ENCODE assay signal across 8 mouse cellular contexts in the genomic region with DNA sequence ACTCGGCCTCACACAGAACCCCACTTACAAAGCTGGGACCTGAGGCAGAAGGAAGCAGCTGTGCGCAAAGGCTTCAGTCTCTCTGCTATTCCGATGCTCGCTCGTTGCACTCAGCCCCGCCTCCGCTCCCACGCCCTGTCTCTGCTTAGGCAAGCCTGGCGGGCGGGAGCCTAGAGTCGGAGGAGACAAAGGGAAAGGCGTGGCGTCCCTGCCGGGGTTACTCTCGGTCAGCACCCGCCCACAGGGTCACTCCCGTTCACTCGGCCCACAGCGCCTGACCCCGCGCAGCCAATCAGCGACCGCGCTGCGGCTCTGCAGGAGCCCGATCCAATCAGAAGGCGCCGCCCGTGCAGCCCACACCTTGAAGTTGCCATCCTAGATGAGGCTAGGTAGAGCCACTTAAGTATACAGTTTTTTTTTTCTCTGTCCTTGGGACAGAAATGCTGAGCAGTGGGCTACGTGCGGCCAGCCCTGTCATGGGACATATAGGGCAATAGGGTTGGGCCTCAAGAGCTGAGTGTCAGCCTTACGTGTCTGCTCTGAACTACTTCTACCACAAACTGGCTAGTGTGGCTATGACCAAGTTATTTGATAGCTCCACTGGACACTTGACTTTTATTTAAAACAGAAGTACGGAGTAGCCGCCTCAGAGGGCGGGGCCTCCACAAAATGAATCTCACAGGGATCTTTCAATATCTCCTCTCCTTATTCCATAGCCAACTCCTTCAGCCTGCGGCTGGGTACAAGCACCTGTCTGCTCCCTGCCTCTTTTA. TPM values are rescaled to one million over a fixed set of nuclear protein-coding genes. Genes with fewer than 3 reads are reported as not detected.
DNase-seq lines count a peak whose midpoint lies in the region; ATAC-seq and TF ChIP-seq lines count a peak whose summit lies in the region.

No protein-coding gene starts in this region.

- peak; percentile 90 for DNase-seq in c-Kit-negative CD71-positive TER-119-positive erythroid progenitor cells, embryonic 14.5 days (ENCODE audit: low read depth, low spot score)
- peak; percentile 97 for DNase-seq in fibroblast of lung, adult 2 months (ENCODE audit: low read depth)
- DNase-seq in kidney, postnatal 25 days, result peak; percentile 96 to 99
- DNase-seq in liver, embryonic 14.5 days (ENCODE audit: low read depth in 3 of 3, low spot score in 3 of 3), result peak; percentile 96 to 97 (median 96)
- DNase-seq in neural tube, embryonic 11.5 days (ENCODE audit: low spot score), result peak; percentile 100
- DNase-seq in stomach, postnatal 0 days (ENCODE audit: low spot score), result peak; percentile 99

- peak overlapping the region; percentile 53 for H3K4me3 ChIP-seq in heart, embryonic 15.5 days
- peak overlapping the region; percentile 54 to 55 for H3K4me3 ChIP-seq in liver, embryonic 14.5 days (ENCODE audit: insufficient read depth in 1 of 2, low read depth in 2 of 2, low read length in 2 of 2)
- H3K4me3 ChIP-seq in neural tube, embryonic 11.5 days (ENCODE audit: low read depth, low read length), result peak overlapping the region; percentile 41
- peak overlapping the region; percentile 22 for H3K4me3 ChIP-seq in stomach, postnatal 0 days (ENCODE audit: low read depth, low read length)

- 3% methylated on average over 36 of the region's 36 CpGs for WGBS in heart, embryonic 15.5 days
- 2% methylated on average over 36 of the region's 36 CpGs for WGBS in liver, embryonic 14.5 days (ENCODE audit: insufficient replicate concordance)
- 2% methylated on average over 36 of the region's 36 CpGs for WGBS in neural tube, embryonic 11.5 days
- WGBS in stomach, postnatal 0 days, result 2% methylated on average over 34 of the region's 36 CpGs

- H3K27ac ChIP-seq in heart, embryonic 15.5 days, result peak overlapping the region; percentile 87
- peak overlapping the region; percentile 83 for H3K27ac ChIP-seq in liver, embryonic 14.5 days
- peak overlapping the region; percentile 94 for H3K27ac ChIP-seq in neural tube, embryonic 11.5 days (ENCODE audit: low read depth, low read length)
- peak overlapping the region; percentile 85 for H3K27ac ChIP-seq in stomach, postnatal 0 days (replicated peaks)

- H3K4me2 ChIP-seq in heart, embryonic 15.5 days, result peak overlapping the region; percentile 68
- H3K4me2 ChIP-seq in liver, embryonic 14.5 days (ENCODE audit: low read depth), result peak overlapping the region; percentile 98
- H3K4me2 ChIP-seq in neural tube, embryonic 11.5 days (ENCODE audit: low read depth), result peak overlapping the region; percentile 79
- H3K4me2 ChIP-seq in stomach, postnatal 0 days (replicated peaks; ENCODE audit: low read depth), result peak overlapping the region; percentile 50

- peak; percentile 92 for ATAC-seq in CD4-positive, CD25-positive, alpha-beta regulatory T cell, adult 4 months
- ATAC-seq in heart, embryonic 15.5 days (replicated peaks; ENCODE audit: insufficient number of reproducible peaks, insufficient read depth, low FRiP score, low read depth), result peak; percentile 100
- ATAC-seq in liver, embryonic 14.5 days (ENCODE audit: insufficient read depth), result peak; percentile 99
- ATAC-seq in neural tube, embryonic 11.5 days (ENCODE audit: insufficient read depth, low FRiP score, low TSS enrichment), result peak; percentile 98
- ATAC-seq in stomach, postnatal 0 days (ENCODE audit: low FRiP score, low TSS enrichment), result peak; percentile 99

- peak overlapping the region; percentile 51 for H3K9ac ChIP-seq in heart, embryonic 15.5 days
- H3K9ac ChIP-seq in liver, embryonic 14.5 days (replicated peaks), result peak overlapping the region; percentile 68
- H3K9ac ChIP-seq in neural tube, embryonic 11.5 days (ENCODE audit: low read length), result peak overlapping the region; percentile 70
- H3K9ac ChIP-seq in stomach, postnatal 0 days (ENCODE audit: low read length), result peak overlapping the region; percentile 41

- no peak for TF ChIP-seq CTCF in liver, embryonic 14.5 days (IDR thresholded peaks at IDR 0.05; ENCODE audit: low read depth)
- no peak for TF ChIP-seq CTCF in stomach, postnatal 0 days (IDR thresholded peaks at IDR 0.05; ENCODE audit: low read depth)

- H3K36me3 ChIP-seq in heart, embryonic 15.5 days, result no peaks in the 10 kb centered on the region
- H3K36me3 ChIP-seq in liver, embryonic 14.5 days (replicated peaks; ENCODE audit: control insufficient read depth, insufficient read depth, low read depth), result no peaks in the 10 kb centered on the region
- no peaks in the 10 kb centered on the region for H3K36me3 ChIP-seq in neural tube, embryonic 11.5 days (ENCODE audit: control insufficient read depth, insufficient read depth, low read length)
- H3K36me3 ChIP-seq in stomach, postnatal 0 days (ENCODE audit: control insufficient read depth, insufficient read depth, low read length), result no peaks in the 10 kb centered on the region

- no peaks in the 10 kb centered on the region for H3K9me3 ChIP-seq in heart, embryonic 15.5 days (replicated peaks)
- H3K9me3 ChIP-seq in liver, embryonic 14.5 days (ENCODE audit: control insufficient read depth, low read length), result no peaks in the 10 kb centered on the region
- H3K9me3 ChIP-seq in neural tube, embryonic 11.5 days (ENCODE audit: control insufficient read depth, low read length), result no peaks in the 10 kb centered on the region
- H3K9me3 ChIP-seq in stomach, postnatal 0 days (ENCODE audit: control insufficient read depth, low read length), result no peaks in the 10 kb centered on the region

- TF ChIP-seq EP300 in liver, embryonic 14.5 days (IDR thresholded peaks at IDR 0.05; ENCODE audit: low read depth), result peak; percentile 5; the same call in 1 of the 2 replicates
- no peak for TF ChIP-seq EP300 in stomach, postnatal 0 days (optimal IDR thresholded peaks at IDR 0.05)

- peaks cover 26% of the 10 kb centered on the region for H3K4me1 ChIP-seq in heart, embryonic 15.5 days (replicated peaks)
- H3K4me1 ChIP-seq in liver, embryonic 14.5 days (replicated peaks; ENCODE audit: control insufficient read depth in 2 of 2, insufficient read depth in 2 of 2, low read length in 1 of 2), result peaks cover 27 to 28% of the 10 kb centered on the region in 2 experiments
- H3K4me1 ChIP-seq in neural tube, embryonic 11.5 days (ENCODE audit: control insufficient read depth, insufficient read depth, low read length), result peaks cover 20% of the 10 kb centered on the region
- H3K4me1 ChIP-seq in stomach, postnatal 0 days (replicated peaks; ENCODE audit: control insufficient read depth, insufficient read depth), result no peaks in the 10 kb centered on the region; the same call in 1 of the 2 replicates

- no peaks in the 10 kb centered on the region for H3K27me3 ChIP-seq in heart, embryonic 15.5 days
- no peaks in the 10 kb centered on the region for H3K27me3 ChIP-seq in liver, embryonic 14.5 days (ENCODE audit: control insufficient read depth, insufficient read depth, low read length)
- H3K27me3 ChIP-seq in neural tube, embryonic 11.5 days (ENCODE audit: control insufficient read depth, insufficient read depth, low read length), result no peaks in the 10 kb centered on the region
- no peaks in the 10 kb centered on the region for H3K27me3 ChIP-seq in stomach, postnatal 0 days (ENCODE audit: control insufficient read depth, insufficient read depth, low read length)

RNA-seq across cellular contexts. Expression of gene Scd3, which starts 45.2 kb away (rescaled TPM):
- polyA plus RNA-seq in CD4-positive, CD25-positive, alpha-beta regulatory T cell, adult 4 months (2017; shearing (Covaris generic)), result not detected
- 0.25 and 0.29 TPM in 2 replicates for polyA plus RNA-seq in heart, embryonic 15.5 days (2015; fragmentation: Nextera tagmentation; extraction: Ambion mirVana)
- not detected in 2 replicates for polyA plus RNA-seq in liver, embryonic 14.5 days (2012; rRNA removed)
- not detected in 2 replicates for polyA plus RNA-seq in liver, embryonic 14.5 days (2014; fragmentation: Nextera tagmentation; extraction: Ambion mirVana)
- polyA plus RNA-seq in neural tube, embryonic 11.5 days (2014; fragmentation: Nextera tagmentation; extraction: Ambion mirVana), result 0.53 and 0.76 TPM in 2 replicates
- 0.05 and 0.10 TPM in 2 replicates for polyA plus RNA-seq in stomach, postnatal 0 days (2015; fragmentation: Nextera tagmentation; extraction: Ambion mirVana)

RNA-seq across cellular contexts. Expression of gene Scd2, which starts 45.2 kb away (rescaled TPM):
- polyA plus RNA-seq in CD4-positive, CD25-positive, alpha-beta regulatory T cell, adult 4 months (2017; shearing (Covaris generic)), result 10 to 100 TPM; 40.3 to 46.7 TPM
- polyA plus RNA-seq in heart, embryonic 15.5 days (2015; fragmentation: Nextera tagmentation; extraction: Ambion mirVana), result 131 and 164 TPM in 2 replicates
- polyA plus RNA-seq in liver, embryonic 14.5 days (2012; rRNA removed), result 84.0 and 116 TPM in 2 replicates
- polyA plus RNA-seq in liver, embryonic 14.5 days (2014; fragmentation: Nextera tagmentation; extraction: Ambion mirVana), result 80.4 and 95.4 TPM in 2 replicates
- 413 and 424 TPM in 2 replicates for polyA plus RNA-seq in neural tube, embryonic 11.5 days (2014; fragmentation: Nextera tagmentation; extraction: Ambion mirVana)
- 29.5 and 34.0 TPM in 2 replicates for polyA plus RNA-seq in stomach, postnatal 0 days (2015; fragmentation: Nextera tagmentation; extraction: Ambion mirVana)

RNA-seq across cellular contexts. Expression of gene Pkd2l1, which starts 56.0 kb away (rescaled TPM):
- polyA plus RNA-seq in CD4-positive, CD25-positive, alpha-beta regulatory T cell, adult 4 months (2017; shearing (Covaris generic)), result not detected
- not detected in 2 replicates for polyA plus RNA-seq in heart, embryonic 15.5 days (2015; fragmentation: Nextera tagmentation; extraction: Ambion mirVana)
- polyA plus RNA-seq in liver, embryonic 14.5 days (2012; rRNA removed), result not detected in 2 replicates
- not detected in 2 replicates for polyA plus RNA-seq in liver, embryonic 14.5 days (2014; fragmentation: Nextera tagmentation; extraction: Ambion mirVana)
- 1.2 and 1.3 TPM in 2 replicates for polyA plus RNA-seq in neural tube, embryonic 11.5 days (2014; fragmentation: Nextera tagmentation; extraction: Ambion mirVana)
- not detected in 2 replicates for polyA plus RNA-seq in stomach, postnatal 0 days (2015; fragmentation: Nextera tagmentation; extraction: Ambion mirVana)

Comparison
In these comparisons a context has a peak if more than half of its experiments do, and no peak if none do; other contexts are left out.
1. Peak in every context shown above with its lines: DNase-seq, ATAC-seq, H3K4me3 ChIP-seq and H3K27ac ChIP-seq.